Mouse (Mus musculus): ENCODE measurements around the gene Lmbrd2. TPM values are rescaled to one million over a fixed set of nuclear protein-coding genes. Genes with fewer than 3 reads are reported as not detected.

Gene Lmbrd2
- polyA plus RNA-seq, 1 experiment from 2014 or later = 3.7 TPM

- Histone ChIP-seq H3K9me3 (replicated peaks; ENCODE audit: low read length) (no peaks in the 10 kb centered on the region), H3K27me3 (ENCODE audit: insufficient read depth, low read length) (no peaks in the 10 kb centered on the region), H3K4me2 (ENCODE audit: low read length) (no peak overlapping the region), H3K36me3 (ENCODE audit: insufficient read depth, low read length) (peaks cover 23% of the 10 kb centered on the region), H3K4me3 (replicated peaks; ENCODE audit: low read depth, low read length) (no peak overlapping the region), H3K27ac (no peak overlapping the region), H3K9ac (ENCODE audit: low read depth, low read length) (no peak overlapping the region), H3K4me1 (replicated peaks; ENCODE audit: insufficient read depth, low read length) (no peaks in the 10 kb centered on the region)
- ATAC-seq (replicated peaks; ENCODE audit: low FRiP score, low read depth) = 0 out of 2 replicates have a peak, but pooled peaks have one; percentile 13
- TF ChIP-seq CTCF (IDR thresholded peaks at IDR 0.05; ENCODE audit: low read depth) = no peak
- no peak for DNase-seq (ENCODE audit: low spot score)
- WGBS = 75% methylated on average over 13 of the region's 13 CpGs
These were observed 33.9 kb upstream of the Lmbrd2 start for GRCm38 (mm10) chr15:9106303-9107074.

DNA sequence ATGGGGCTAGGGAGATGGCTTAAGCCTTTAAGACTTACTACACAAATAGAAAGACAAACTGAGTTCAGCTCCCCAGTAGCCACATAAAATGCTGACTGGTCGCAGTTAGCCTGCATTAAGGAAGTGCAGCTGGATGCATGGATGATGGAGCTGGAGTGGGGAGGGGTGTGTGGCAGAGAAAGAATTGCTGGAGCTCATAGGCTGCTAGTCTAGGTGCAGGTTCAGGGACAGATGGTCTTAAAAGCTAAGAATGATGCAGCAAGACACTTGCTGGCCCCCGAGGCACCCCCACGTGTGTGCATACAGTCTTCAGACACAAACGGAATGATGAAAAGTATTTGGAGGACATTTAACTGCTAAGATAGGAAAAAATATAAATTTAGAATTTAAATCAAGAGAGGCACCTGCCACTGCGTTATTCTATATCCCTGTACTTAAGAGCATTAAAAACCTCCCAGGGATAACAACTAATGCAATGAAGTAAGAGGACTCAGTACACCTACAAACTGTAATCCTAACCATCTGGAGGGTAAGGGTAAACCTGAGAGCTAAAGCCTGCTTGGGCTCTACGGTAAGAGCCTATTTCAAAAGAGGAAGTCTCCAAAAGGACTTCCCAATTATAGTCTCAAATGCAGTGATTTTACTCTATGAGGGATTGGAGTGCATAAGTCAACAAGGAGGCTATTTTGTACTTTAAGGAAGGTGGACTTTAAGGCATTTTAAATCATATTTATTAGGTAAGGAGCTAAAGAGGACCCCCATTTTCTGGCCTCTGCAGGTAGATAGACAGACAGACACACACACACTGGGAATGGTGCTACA, 29.6 kb upstream of the Lmbrd2 start:
- DNase-seq (ENCODE audit: low spot score) = no peak
- no peaks in the 10 kb centered on the region for H3K9me3 ChIP-seq (replicated peaks; ENCODE audit: low read length)
- H3K27me3 ChIP-seq (ENCODE audit: insufficient read depth, low read length) = no peaks in the 10 kb centered on the region
- no peak for ATAC-seq (replicated peaks; ENCODE audit: low FRiP score, low read depth)
- H3K36me3 ChIP-seq (ENCODE audit: insufficient read depth, low read length) = peaks cover 31% of the 10 kb centered on the region
- no peak overlapping the region for H3K4me3 ChIP-seq (replicated peaks; ENCODE audit: low read depth, low read length)
- TF ChIP-seq CTCF (IDR thresholded peaks at IDR 0.05; ENCODE audit: low read depth) = no peak
- no peak overlapping the region for H3K27ac ChIP-seq
- no peak overlapping the region for H3K9ac ChIP-seq (ENCODE audit: low read depth, low read length)
- H3K4me2 ChIP-seq (ENCODE audit: low read length) = no peak overlapping the region
- H3K4me1 ChIP-seq (replicated peaks; ENCODE audit: insufficient read depth, low read length) = no peaks in the 10 kb centered on the region
- 84% methylated on average over 6 of the region's 6 CpGs for WGBS

DNA sequence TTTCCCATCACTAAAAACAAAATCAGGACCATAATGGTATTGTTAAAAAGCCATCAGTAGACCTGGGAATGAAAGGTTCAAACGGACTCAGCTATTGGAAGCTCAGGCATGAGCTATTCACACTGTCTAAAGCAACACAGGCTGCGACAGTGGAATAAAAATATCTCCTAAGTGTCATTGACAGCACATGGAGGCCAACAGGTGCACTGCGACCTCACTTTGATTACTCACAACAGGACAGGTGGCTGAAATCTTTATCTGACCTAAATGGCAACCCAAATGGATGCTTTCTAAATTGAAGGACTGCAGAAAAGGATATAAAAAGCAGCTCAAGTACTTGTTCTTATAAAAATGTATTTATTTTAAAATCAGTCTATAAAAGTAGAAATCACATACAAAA, 28.7 kb upstream of the Lmbrd2 start:
- TF ChIP-seq CTCF (IDR thresholded peaks at IDR 0.05; ENCODE audit: low read depth) = no peak
- Histone ChIP-seq H3K27ac (no peak overlapping the region), H3K4me1 (replicated peaks; ENCODE audit: insufficient read depth, low read length) (no peaks in the 10 kb centered on the region), H3K4me2 (ENCODE audit: low read length) (no peak overlapping the region), H3K36me3 (ENCODE audit: insufficient read depth, low read length) (peaks cover 32% of the 10 kb centered on the region), H3K27me3 (ENCODE audit: insufficient read depth, low read length) (no peaks in the 10 kb centered on the region), H3K9ac (ENCODE audit: low read depth, low read length) (no peak overlapping the region), H3K4me3 (replicated peaks; ENCODE audit: low read depth, low read length) (no peak overlapping the region), H3K9me3 (replicated peaks; ENCODE audit: low read length) (no peaks in the 10 kb centered on the region)
- no peak for ATAC-seq (replicated peaks; ENCODE audit: low FRiP score, low read depth)
- WGBS = 78% methylated on average over 3 of the region's 3 CpGs
- no peak for DNase-seq (ENCODE audit: low spot score)

- Histone ChIP-seq H3K4me2 (ENCODE audit: low read length) (no peak overlapping the region), H3K4me1 (replicated peaks; ENCODE audit: insufficient read depth, low read length) (no peaks in the 10 kb centered on the region), H3K9ac (ENCODE audit: low read depth, low read length) (no peak overlapping the region), H3K4me3 (replicated peaks; ENCODE audit: low read depth, low read length) (no peak overlapping the region), H3K36me3 (ENCODE audit: insufficient read depth, low read length) (peaks cover 30% of the 10 kb centered on the region), H3K27me3 (ENCODE audit: insufficient read depth, low read length) (no peaks in the 10 kb centered on the region), H3K9me3 (replicated peaks; ENCODE audit: low read length) (no peaks in the 10 kb centered on the region), H3K27ac (no peak overlapping the region)
- no peak for DNase-seq (ENCODE audit: low spot score)
- no peak for TF ChIP-seq CTCF (IDR thresholded peaks at IDR 0.05; ENCODE audit: low read depth)
- ATAC-seq (replicated peaks; ENCODE audit: low FRiP score, low read depth) = no peak
- 72% methylated on average over 9 of the region's 9 CpGs for WGBS
These were observed 26.8 kb upstream of the Lmbrd2 start for GRCm38 (mm10) chr15:9113556-9113955.

DNA sequence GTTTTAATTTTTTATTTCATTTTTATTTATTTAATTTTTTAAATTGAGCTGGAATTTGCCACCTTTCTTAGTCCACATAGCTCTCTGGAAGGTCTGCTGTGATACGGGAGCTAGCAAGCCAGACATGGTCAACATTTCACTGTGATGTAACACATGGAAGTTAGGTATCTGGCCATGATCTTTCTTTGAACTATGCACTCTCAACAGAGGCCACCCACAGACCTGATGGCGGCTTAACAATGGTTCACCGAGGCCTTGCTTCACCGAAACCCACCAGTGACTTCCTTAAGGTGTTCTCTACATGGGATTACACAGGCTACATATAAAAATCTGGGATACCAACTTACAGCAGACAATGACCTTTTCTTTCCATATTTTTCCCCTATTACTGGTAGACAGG, 26.2 kb upstream of the Lmbrd2 start:
- Histone ChIP-seq H3K9me3 (replicated peaks; ENCODE audit: low read length) (no peaks in the 10 kb centered on the region), H3K36me3 (ENCODE audit: insufficient read depth, low read length) (peaks cover 30% of the 10 kb centered on the region), H3K9ac (ENCODE audit: low read depth, low read length) (no peak overlapping the region), H3K27ac (no peak overlapping the region), H3K4me2 (ENCODE audit: low read length) (no peak overlapping the region), H3K4me3 (replicated peaks; ENCODE audit: low read depth, low read length) (no peak overlapping the region), H3K27me3 (ENCODE audit: insufficient read depth, low read length) (no peaks in the 10 kb centered on the region), H3K4me1 (replicated peaks; ENCODE audit: insufficient read depth, low read length) (no peaks in the 10 kb centered on the region)
- WGBS = 87% methylated on average over 4 of the region's 4 CpGs
- ATAC-seq (replicated peaks; ENCODE audit: low FRiP score, low read depth) = no peak
- TF ChIP-seq CTCF (IDR thresholded peaks at IDR 0.05; ENCODE audit: low read depth) = no peak
- DNase-seq (ENCODE audit: low spot score) = no peak

DNA sequence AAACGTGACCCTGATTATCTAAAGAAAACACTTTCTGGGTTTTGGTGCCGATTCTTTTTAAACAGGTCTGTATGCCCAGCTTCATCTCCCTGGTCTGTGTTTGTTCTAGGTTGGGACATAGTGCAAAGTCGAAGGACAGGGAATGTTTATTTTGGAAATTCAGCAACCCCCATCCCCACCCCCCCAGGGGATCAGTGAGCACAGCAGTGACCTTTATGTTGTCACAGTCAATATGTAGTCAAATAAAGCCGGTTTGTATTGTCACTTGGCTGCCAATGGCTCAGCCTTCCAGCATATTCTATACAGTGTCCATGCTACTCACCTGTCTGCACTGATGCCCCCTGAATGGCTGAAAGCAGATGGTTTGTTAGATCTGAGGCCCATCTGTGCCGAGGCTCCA, 25.8 kb upstream of the Lmbrd2 start:
- no peak for TF ChIP-seq CTCF (IDR thresholded peaks at IDR 0.05; ENCODE audit: low read depth)
- H3K4me3 ChIP-seq (replicated peaks; ENCODE audit: low read depth, low read length) = no peak overlapping the region
- WGBS = 65% methylated on average over 5 of the region's 5 CpGs
- H3K9ac ChIP-seq (ENCODE audit: low read depth, low read length) = no peak overlapping the region
- H3K9me3 ChIP-seq (replicated peaks; ENCODE audit: low read length) = no peaks in the 10 kb centered on the region
- no peak overlapping the region for H3K4me2 ChIP-seq (ENCODE audit: low read length)
- no peaks in the 10 kb centered on the region for H3K4me1 ChIP-seq (replicated peaks; ENCODE audit: insufficient read depth, low read length)
- peaks cover 34% of the 10 kb centered on the region for H3K36me3 ChIP-seq (ENCODE audit: insufficient read depth, low read length)
- no peaks in the 10 kb centered on the region for H3K27me3 ChIP-seq (ENCODE audit: insufficient read depth, low read length)
- ATAC-seq (replicated peaks; ENCODE audit: low FRiP score, low read depth) = no peak
- H3K27ac ChIP-seq = no peak overlapping the region
- DNase-seq (ENCODE audit: low spot score) = no peak

All from kidney, postnatal 0 days (tissue).